Mouse (Mus musculus) spleen, adult 2 months (tissue): ENCODE data around the gene Slc19a3.

Experiments
- CTCF ChIP-seq: fragments of 200-500 bp; IDR thresholded peaks from 2 replicates; pipeline ENCODE4 v1.5.1; 2011; ENCODE audit warnings: mild to moderate bottlenecking, inconsistent platforms; ENCODE audit not compliant: insufficient read depth, insufficient read length, insufficient replicate concordance; ENCODE audit errors: extremely low read depth
- POLR2A ChIP-seq: fragments of 200-500 bp; IDR thresholded peaks from 2 replicates; pipeline ENCODE4 v1.6.1; 2011; ENCODE audit warnings: low read depth, low read length, inconsistent platforms

GRCm38 (mm10) chr1:82975750-82976149 is 62.5 kb downstream of the Slc19a3 start:
- no peak for TF ChIP-seq POLR2A
- no peak for TF ChIP-seq CTCF
